Mouse (Mus musculus): ENCODE results near the gene Ctrc.

Ctrc gene

GRCm38 (mm10) chr4:141845999-141846398 is at the start of gene Ctrc:
Ctrc (minus strand) TSS chr4:141846359.
- DNase-seq (ENCODE audit: low read depth, low spot score) = no peak

- DNase-seq (ENCODE audit: low read depth, low spot score) = no peak
Measured at GRCm38 (mm10) chr4:141895772-141896171, 49.6 kb upstream of the Ctrc start.

GRCm38 (mm10) chr4:141893157-141893784 is 47.1 kb upstream of the Ctrc start:
- no peak for DNase-seq (ENCODE audit: low read depth, low spot score)

GRCm38 (mm10) chr4:141886385-141886968 is 40.3 kb upstream of the Ctrc start:
- no peak for DNase-seq (ENCODE audit: low read depth, low spot score)

GRCm38 (mm10) chr4:141885451-141885850 is 39.3 kb upstream of the Ctrc start:
- no peak for DNase-seq (ENCODE audit: low read depth, low spot score)

GRCm38 (mm10) chr4:141882858-141883257 is 36.7 kb upstream of the Ctrc start:
- no peak for DNase-seq (ENCODE audit: low read depth, low spot score)

GRCm38 (mm10) chr4:141881950-141882349 is 35.8 kb upstream of the Ctrc start:
- no peak for DNase-seq (ENCODE audit: low read depth, low spot score)

GRCm38 (mm10) chr4:141881289-141881914 is 35.2 kb upstream of the Ctrc start:
- no peak for DNase-seq (ENCODE audit: low read depth, low spot score)

GRCm38 (mm10) chr4:141879875-141880274 is 33.7 kb upstream of the Ctrc start:
- DNase-seq (ENCODE audit: low read depth, low spot score) = no peak

- no peak for DNase-seq (ENCODE audit: low read depth, low spot score)
Measured at GRCm38 (mm10) chr4:141879074-141879473, 32.9 kb upstream of the Ctrc start.

- no peak for DNase-seq (ENCODE audit: low read depth, low spot score)
Measured at GRCm38 (mm10) chr4:141878621-141879020, 32.5 kb upstream of the Ctrc start.

GRCm38 (mm10) chr4:141875481-141876108 is 29.4 kb upstream of the Ctrc start:
- DNase-seq (ENCODE audit: low read depth, low spot score) = peak; percentile 54

- peak; percentile 96 for DNase-seq (ENCODE audit: low read depth, low spot score)
Measured at GRCm38 (mm10) chr4:141874601-141875460, 28.7 kb upstream of the Ctrc start, which contains the start of gene Efhd2. Efhd2 (minus strand) TSS chr4:141874920.

GRCm38 (mm10) chr4:141874111-141874600 is 28.0 kb upstream of the Ctrc start:
- no peak for DNase-seq (ENCODE audit: low read depth, low spot score)

- DNase-seq (ENCODE audit: low read depth, low spot score) = no peak
Measured at GRCm38 (mm10) chr4:141872977-141873376, 26.8 kb upstream of the Ctrc start.

- DNase-seq (ENCODE audit: low read depth, low spot score) = no peak
Measured at GRCm38 (mm10) chr4:141871909-141872308, 25.8 kb upstream of the Ctrc start.

GRCm38 (mm10) chr4:141871333-141871725 is 25.2 kb upstream of the Ctrc start:
- DNase-seq (ENCODE audit: low read depth, low spot score) = no peak

- DNase-seq (ENCODE audit: low read depth, low spot score) = no peak
Measured at GRCm38 (mm10) chr4:141870666-141871332, 24.6 kb upstream of the Ctrc start.

GRCm38 (mm10) chr4:141869436-141870215 is 23.5 kb upstream of the Ctrc start:
- DNase-seq (ENCODE audit: low read depth, low spot score) = no peak

- DNase-seq (ENCODE audit: low read depth, low spot score) = no peak
Measured at GRCm38 (mm10) chr4:141868051-141868450, 21.9 kb upstream of the Ctrc start.

All from R1 (cell line).